Mouse (Mus musculus) liver, embryonic 14.5 days (tissue): ENCODE data around the gene Gpc6. TPM values are rescaled to one million over a fixed set of nuclear protein-coding genes. Genes with fewer than 3 reads are reported as not detected.

ENCODE experiments used
- ATAC-seq: fragments of 200-750 bp; cut with Nextera tagmentation; 2 replicates; pipeline ENCODE4 v1.8.0; 2017; ENCODE audit warnings: moderate number of reproducible peaks, mild to moderate bottlenecking, moderate library complexity; ENCODE audit not compliant: insufficient read depth
- DNase-seq, 3 experiments: peaks; one replicate each; pipeline ENCODE4 v3.0.0-alpha.2; 2012 to 2013; ENCODE audit warnings: low read depth in 3 of 3, low spot score in 3 of 3
- H3K27ac ChIP-seq: fragments of 300-500 bp; sonication (generic); 2 replicates; pipeline ENCODE4 v1.5.1; 2014; ENCODE audit warnings: moderate library complexity, mild to moderate bottlenecking, control low read depth, inconsistent platforms
- H3K27me3 ChIP-seq: fragments of 300-500 bp; sonication (generic); 2 replicates; pipeline ENCODE4 v1.6.1; 2014; ENCODE audit warnings: mild to moderate bottlenecking, low read length, moderate library complexity; ENCODE audit not compliant: control insufficient read depth, insufficient read depth
- H3K36me3 ChIP-seq: fragments of 300-500 bp; sonication (generic); replicated peaks from 2 replicates; pipeline ENCODE4 v1.6.1; 2014; ENCODE audit warnings: low read depth; ENCODE audit not compliant: control insufficient read depth, insufficient read depth
- H3K4me1 ChIP-seq, 2 experiments: fragments of 200-500 bp in 1 of 2; fragments of 300-500 bp in 1 of 2; sonication (generic) in 1 of 2; replicated peaks; 2 replicates each; pipeline ENCODE4 v1.6.1; 2012 to 2014; ENCODE audit warnings: antibody characterized with exemption in 1 of 2, inconsistent platforms in 1 of 2, low read length in 1 of 2; ENCODE audit not compliant: control insufficient read depth in 2 of 2, insufficient read depth in 2 of 2
- H3K4me2 ChIP-seq: fragments of 300-500 bp; sonication (generic); 2 replicates; pipeline ENCODE4 v1.6.1; 2014; ENCODE audit warnings: low read depth, mild to moderate bottlenecking, control low read depth, moderate library complexity
- H3K4me3 ChIP-seq, 2 experiments: fragments of 200-500 bp in 1 of 2; fragments of 300-500 bp in 1 of 2; sonication (generic) in 1 of 2; 2 replicates each; pipeline ENCODE4 v1.5.1; 2012 to 2014; ENCODE audit warnings: low read depth in 2 of 2, low read length in 2 of 2, mild to moderate bottlenecking in 2 of 2, control low read depth in 1 of 2, inconsistent platforms in 1 of 2, moderate library complexity in 1 of 2; ENCODE audit not compliant: insufficient read depth in 1 of 2
- H3K9ac ChIP-seq: fragments of 300-500 bp; sonication (generic); replicated peaks from 2 replicates; pipeline ENCODE4 v1.6.1; 2014; ENCODE audit warnings: mild to moderate bottlenecking, control low read depth, moderate library complexity
- H3K9me3 ChIP-seq: fragments of 300-500 bp; sonication (generic); 2 replicates; pipeline ENCODE4 v1.6.1; 2016; ENCODE audit warnings: low read length, mixed read lengths; ENCODE audit not compliant: control insufficient read depth
- CTCF ChIP-seq: IDR thresholded peaks from 2 replicates; pipeline ENCODE4 v1.5.1; 2016; ENCODE audit warnings: antibody characterized with exemption, low read depth, control low read depth
- EP300 ChIP-seq: IDR thresholded peaks from 2 replicates; pipeline ENCODE4 v1.6.1; 2016; ENCODE audit warnings: antibody characterized with exemption, low read depth
- whole genome bisulfite sequencing: fragments of 180-500 bp; shearing (Covaris S2); extraction: QIAGEN DNeasy Blood & Tissue Kit; methylation state at CpG from one replicate; pipeline ENCODE4 v1.1.7; 2014; ENCODE audit not compliant: insufficient replicate concordance; 5-methylcytosine and 5-hydroxymethylcytosine counted together
- polyA plus RNA-seq, 2 experiments: library from polyadenylated mRNA; depleted of rRNA in 1 of 2; stranded (reverse) in 1 of 2; unstranded in 1 of 2; fragments of >200 nt; fragmentation: Nextera tagmentation in 1 of 2; extraction: Ambion mirVana in 1 of 2; gene quantifications; 2 replicates each; pipeline versions ENCODE4 v1.2.1 to v1.2.3; 2012 to 2014

Gpc6 gene
- polyA plus RNA-seq, 2 experiments, result 0.97 to 2.3 TPM

GRCm38 (mm10) chr14:117760830-117761517, 835.9 kb downstream of the Gpc6 start:
- ATAC-seq (no peak), DNase-seq (no peak)
- H3K27me3 ChIP-seq, result no peaks in the 10 kb centered on the region
- H3K27ac ChIP-seq, result no peak overlapping the region
- no peaks in the 10 kb centered on the region for H3K9me3 ChIP-seq
- TF ChIP-seq CTCF, result no peak
- no peak for TF ChIP-seq EP300
- H3K4me1 ChIP-seq, result no peaks in the 10 kb centered on the region
- H3K4me2 ChIP-seq, result no peak overlapping the region
- H3K36me3 ChIP-seq, result no peaks in the 10 kb centered on the region
- no peak overlapping the region for H3K4me3 ChIP-seq
- 57% methylated on average over 4 of the region's 4 CpGs for WGBS
- H3K9ac ChIP-seq, result no peak overlapping the region

DNA sequence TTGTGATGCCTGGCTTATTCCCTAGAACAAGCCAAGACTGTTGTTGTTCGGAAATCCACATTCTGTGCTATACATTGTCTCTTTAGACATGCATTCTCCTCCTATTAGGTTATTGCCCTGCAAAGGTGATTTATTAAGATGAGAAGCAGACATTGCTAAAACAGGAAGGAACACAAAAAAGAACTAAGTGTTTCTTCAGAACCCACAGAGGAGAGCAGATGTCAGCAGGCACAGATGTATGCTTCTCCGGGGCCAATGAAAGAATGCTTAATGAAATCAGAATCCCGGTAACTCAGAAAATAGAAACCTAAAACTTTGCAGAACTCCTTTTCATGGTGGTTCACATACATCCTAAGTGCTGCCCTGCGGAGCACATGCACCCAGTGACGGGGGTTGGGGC, 837.8 kb downstream of the Gpc6 start:
- TF ChIP-seq EP300 (no peak), CTCF (no peak)
- H3K27ac ChIP-seq, result no peak overlapping the region
- H3K36me3 ChIP-seq, result no peaks in the 10 kb centered on the region
- no peak overlapping the region for H3K4me3 ChIP-seq
- no peaks in the 10 kb centered on the region for H3K4me1 ChIP-seq
- H3K27me3 ChIP-seq, result no peaks in the 10 kb centered on the region
- ATAC-seq (no peak), DNase-seq (no peak)
- no peak overlapping the region for H3K9ac ChIP-seq
- H3K9me3 ChIP-seq, result no peaks in the 10 kb centered on the region
- H3K4me2 ChIP-seq, result no peak overlapping the region
- 51% methylated on average over 5 of the region's 5 CpGs for WGBS

DNA sequence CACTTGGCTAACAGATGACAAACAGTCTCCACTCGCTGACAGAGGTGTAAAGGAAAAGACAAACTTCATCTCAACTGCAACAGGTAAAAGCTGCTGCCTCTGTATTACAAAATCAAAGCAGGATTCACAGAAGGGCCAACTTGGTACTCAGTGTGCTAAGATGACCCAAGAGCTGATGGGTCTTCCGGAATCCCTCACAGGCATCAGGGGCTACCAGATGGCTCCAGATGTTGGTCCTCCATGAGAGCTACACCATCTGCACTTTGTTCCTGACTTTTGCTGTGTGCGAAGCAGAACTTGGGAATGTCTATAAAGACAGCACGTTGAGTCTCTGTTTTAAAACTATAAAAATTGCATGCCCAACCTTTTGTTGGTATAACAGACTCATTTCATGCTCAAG, 842.7 kb downstream of the Gpc6 start:
- DNase-seq (no peak), ATAC-seq (no peak)
- no peak overlapping the region for H3K4me3 ChIP-seq
- H3K36me3 ChIP-seq, result no peaks in the 10 kb centered on the region
- H3K27ac ChIP-seq, result no peak overlapping the region
- 62% methylated on average over 4 of the region's 4 CpGs for WGBS
- no peaks in the 10 kb centered on the region for H3K4me1 ChIP-seq
- TF ChIP-seq CTCF, result no peak
- TF ChIP-seq EP300, result no peak
- no peaks in the 10 kb centered on the region for H3K9me3 ChIP-seq
- no peak overlapping the region for H3K4me2 ChIP-seq
- no peak overlapping the region for H3K9ac ChIP-seq
- H3K27me3 ChIP-seq, result no peaks in the 10 kb centered on the region

DNA sequence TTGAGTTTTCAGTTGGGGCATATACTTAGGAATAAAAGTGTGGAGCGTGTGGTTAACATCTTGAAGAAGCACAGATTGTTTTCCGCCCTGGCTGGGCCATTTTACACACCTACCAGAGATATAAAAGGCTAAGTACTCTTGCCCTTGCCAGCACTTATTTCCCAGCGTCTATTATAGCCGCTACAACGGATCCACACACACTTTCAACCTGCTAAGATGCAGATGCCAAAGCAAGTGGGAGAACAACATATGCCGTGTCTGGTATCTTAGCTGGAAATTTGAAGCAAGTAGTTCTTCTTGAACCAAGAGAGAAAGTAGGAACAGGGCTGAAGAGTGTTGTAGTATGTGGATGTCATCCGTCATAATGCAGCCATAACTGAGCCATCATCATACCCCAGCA, 843.6 kb downstream of the Gpc6 start:
- no peak overlapping the region for H3K4me2 ChIP-seq
- H3K27me3 ChIP-seq, result no peaks in the 10 kb centered on the region
- no peak overlapping the region for H3K4me3 ChIP-seq
- no peaks in the 10 kb centered on the region for H3K4me1 ChIP-seq
- DNase-seq (no peak), ATAC-seq (no peak)
- no peaks in the 10 kb centered on the region for H3K9me3 ChIP-seq
- no peaks in the 10 kb centered on the region for H3K36me3 ChIP-seq
- no peak for TF ChIP-seq CTCF
- no peak for TF ChIP-seq EP300
- no peak overlapping the region for H3K9ac ChIP-seq
- H3K27ac ChIP-seq, result no peak overlapping the region
- 70% methylated on average over 7 of the region's 7 CpGs for WGBS

GRCm38 (mm10) chr14:117773373-117773772, 848.3 kb downstream of the Gpc6 start:
- Histone ChIP-seq H3K27ac (no peak overlapping the region), H3K4me1 (no peaks in the 10 kb centered on the region), H3K4me2 (no peak overlapping the region), H3K27me3 (no peaks in the 10 kb centered on the region), H3K9me3 (no peaks in the 10 kb centered on the region), H3K9ac (no peak overlapping the region), H3K36me3 (no peaks in the 10 kb centered on the region), H3K4me3 (no peak overlapping the region)
- no peak for DNase-seq
- TF ChIP-seq EP300 (no peak), CTCF (no peak)
- ATAC-seq, result no peak
- 64% methylated on average over 2 of the region's 2 CpGs for WGBS
